Comparison of ENCODE assay signal across 8 mouse cellular contexts in the genomic region with DNA sequence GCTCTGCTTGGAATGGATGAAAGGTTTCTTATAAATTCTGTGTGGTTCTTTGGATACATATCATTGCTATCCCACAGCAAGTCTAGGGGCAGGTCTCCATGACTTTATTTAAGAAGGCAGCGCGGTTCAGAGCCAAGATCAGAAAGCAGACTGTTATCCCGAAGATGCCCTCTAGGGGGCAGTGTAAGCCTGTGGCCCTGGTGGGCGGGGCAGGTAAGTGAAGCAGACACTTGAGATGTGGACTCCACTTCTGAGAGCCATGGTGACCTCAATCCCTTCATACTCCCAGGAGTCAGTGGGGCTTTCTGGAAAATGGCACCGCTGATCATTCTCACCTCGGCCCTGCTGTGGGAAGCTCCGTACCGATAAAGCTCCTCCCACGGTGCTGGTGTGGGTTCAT.
DNase-seq lines count a peak whose midpoint lies in the region; ATAC-seq lines count a peak whose summit lies in the region.

No protein-coding gene starts in this region.

- 34% methylated on average over 9 of the region's 9 CpGs for WGBS in large intestine, adult 2 months

- ATAC-seq in monocyte, adult 5-6 weeks (replicated peaks; ENCODE audit: insufficient number of reproducible peaks, low FRiP score, low TSS enrichment, poor library complexity, severe bottlenecking) = peak; percentile 76

- intact Hi-C loops in gastrocnemius, postnatal 36 days (cut with DNase I) = no loop called here

- peak; percentile 26 to 73 for DNase-seq in adrenal gland, adult (ENCODE audit: inconsistent age in 2 of 2, low spot score in 1 of 2)
- DNase-seq in adrenal gland, postnatal 4 days (ENCODE audit: low spot score in 2 of 2) = no peak
- peak; percentile 24 for DNase-seq in urinary bladder, postnatal 25 days (ENCODE audit: low spot score)
- no peak for DNase-seq in urinary bladder, postnatal 4 days (ENCODE audit: low spot score in 2 of 2)
- peak; percentile 40 to 52 for DNase-seq in gastrocnemius, postnatal 36 days
- DNase-seq in large intestine, adult 2 months (ENCODE audit: low read depth, low spot score) = peak; percentile 58
- no peak for DNase-seq in layer of hippocampus, postnatal 14 days (ENCODE audit: low spot score in 2 of 2)

Comparison
In these comparisons a context has a peak if more than half of its experiments do, and no peak if none do; other contexts are left out.
1. DNase-seq: peak in adrenal gland, adult (2 of 2), urinary bladder, postnatal 25 days (single experiment), gastrocnemius, postnatal 36 days (2 of 2) and large intestine, adult 2 months (single experiment); none in adrenal gland, postnatal 4 days (0 of 2), urinary bladder, postnatal 4 days (0 of 2) and layer of hippocampus, postnatal 14 days (0 of 2).